Mouse (Mus musculus): Measurements from ENCODE around the gene Smim5.
"Not testable (repeated sequence)": the region's sequence is repeated elsewhere in the genome, so short reads cannot be mapped to it uniquely, and the experiment has no call there.

Smim5 gene

DNA sequence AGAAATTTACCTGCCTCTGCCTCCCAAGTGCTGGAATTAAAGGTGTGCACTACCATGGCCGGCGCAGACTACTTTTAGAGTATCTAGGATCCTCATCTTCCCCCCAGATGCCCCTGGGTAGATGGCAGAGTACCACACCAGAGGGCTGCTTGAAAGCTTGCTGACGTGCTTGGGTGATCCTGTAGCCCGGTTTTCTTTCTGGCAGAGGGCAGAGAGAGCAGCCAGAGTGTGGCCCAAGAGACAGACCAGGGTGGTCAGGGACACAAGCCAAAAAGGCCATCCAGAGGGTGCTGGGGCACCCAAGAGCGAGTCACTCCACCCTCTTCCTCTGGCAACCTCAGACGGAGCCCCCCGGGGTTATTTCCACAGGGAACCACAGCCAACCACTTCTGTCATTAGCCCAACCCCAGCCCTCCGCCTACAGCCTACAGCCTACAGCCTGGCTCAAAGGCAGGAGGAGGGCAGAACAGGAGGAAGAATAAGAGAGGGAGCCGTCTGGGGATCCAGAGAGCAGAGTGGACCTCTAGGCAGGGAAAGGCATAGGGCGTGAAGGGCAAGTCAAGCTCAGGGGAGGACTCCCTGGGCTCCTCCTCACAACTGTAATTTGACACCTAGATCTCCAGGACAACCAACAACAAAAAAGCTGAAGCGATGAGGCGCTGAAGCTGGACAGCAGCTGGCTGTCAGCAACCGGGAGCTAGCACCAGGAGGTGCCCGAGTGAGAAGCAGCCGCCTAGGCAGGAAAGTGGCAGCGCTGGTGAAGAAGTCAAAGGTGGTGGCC lies at the start of gene Smim5:
Gene Smim5 (plus strand): TSS at position 481 of the 781 bp plus-strand sequence.
- DNase-seq: no peak

DNA sequence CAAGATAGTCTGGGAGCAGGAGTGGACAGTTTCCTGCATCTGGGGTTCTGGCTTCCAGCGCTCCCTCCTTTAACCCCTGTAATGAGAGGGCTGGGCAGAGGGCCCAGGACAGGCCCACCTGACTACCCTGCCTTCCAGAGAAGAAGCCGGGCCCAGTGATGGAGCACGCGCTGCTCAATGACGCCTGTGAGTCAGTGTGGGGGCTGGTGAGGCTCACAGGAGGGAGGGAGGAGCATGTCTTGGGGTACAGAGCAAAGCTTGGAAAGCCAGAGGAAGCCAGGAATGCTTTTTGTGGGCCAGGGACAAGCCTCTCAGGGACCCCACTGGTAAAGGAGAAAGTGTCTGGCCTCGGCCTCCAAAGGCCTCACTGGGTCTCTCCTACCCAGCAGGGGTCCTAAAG lies 45.1 kb upstream of the Smim5 start:
- DNase-seq: no peak

DNA sequence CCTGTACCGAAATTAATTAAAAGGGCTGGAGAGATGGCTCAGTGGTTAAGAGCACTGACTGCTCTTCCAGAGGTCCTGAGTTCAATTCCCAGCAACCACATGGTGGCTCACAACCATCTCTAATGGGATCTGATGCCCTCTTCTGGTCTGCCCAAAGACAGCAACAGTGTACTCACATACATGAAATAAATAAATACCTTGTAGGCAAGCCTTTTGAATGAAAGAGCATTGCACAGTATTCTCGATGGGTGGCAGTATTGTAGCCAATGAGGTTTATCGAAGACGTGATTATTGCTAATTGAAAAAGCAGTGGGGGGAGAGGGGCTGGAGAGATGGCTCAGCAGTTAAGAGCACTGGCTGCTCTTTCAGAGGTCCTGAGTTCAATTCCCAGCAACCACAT lies 42.6 kb upstream of the Smim5 start:
- not testable (repeated sequence) for DNase-seq

DNA sequence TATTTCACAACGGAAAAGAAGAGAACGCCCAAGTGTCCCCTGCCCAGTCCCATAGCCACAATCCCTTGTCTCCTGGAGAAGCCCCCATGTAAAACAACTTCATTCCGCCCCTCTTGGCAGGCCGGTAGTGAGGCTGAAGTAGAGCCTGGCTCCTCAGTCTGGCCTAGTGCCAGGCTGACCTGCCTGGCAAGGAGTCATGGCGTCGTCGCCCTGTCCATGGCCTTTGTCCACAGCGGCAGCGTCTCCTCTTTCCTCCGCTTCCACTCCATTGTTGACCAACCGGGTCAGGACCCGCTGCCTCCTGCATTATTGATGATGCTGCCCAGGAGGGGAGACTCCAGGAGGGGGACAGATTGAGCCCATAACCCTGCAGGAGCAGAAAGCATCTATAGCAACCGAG lies 41.8 kb upstream of the Smim5 start:
- DNase-seq: no peak

DNA sequence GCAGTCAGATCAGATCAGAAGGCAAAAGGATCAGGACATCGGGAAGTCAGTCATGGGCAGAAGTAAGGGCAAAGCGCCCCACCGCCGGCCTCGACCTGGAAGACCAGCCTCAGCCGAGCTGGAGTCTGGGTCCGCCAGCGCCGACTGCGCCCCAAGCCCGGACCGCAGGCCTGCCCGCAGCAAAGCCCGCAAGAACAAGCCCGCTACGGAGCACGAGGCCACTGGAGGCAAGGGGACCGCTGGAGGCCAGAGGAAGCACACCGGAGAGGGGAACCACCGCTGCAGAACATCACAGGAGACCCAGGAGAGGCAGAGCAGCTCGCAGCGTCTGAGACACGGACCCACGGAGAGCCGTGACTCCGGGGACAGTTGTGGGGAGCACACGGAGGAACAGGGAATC lies 41.4 kb upstream of the Smim5 start, which contains the start of gene Myo15b:
Gene Myo15b (plus strand): TSS at position 53 of the 400 bp plus-strand sequence.
- no peak for DNase-seq

DNA sequence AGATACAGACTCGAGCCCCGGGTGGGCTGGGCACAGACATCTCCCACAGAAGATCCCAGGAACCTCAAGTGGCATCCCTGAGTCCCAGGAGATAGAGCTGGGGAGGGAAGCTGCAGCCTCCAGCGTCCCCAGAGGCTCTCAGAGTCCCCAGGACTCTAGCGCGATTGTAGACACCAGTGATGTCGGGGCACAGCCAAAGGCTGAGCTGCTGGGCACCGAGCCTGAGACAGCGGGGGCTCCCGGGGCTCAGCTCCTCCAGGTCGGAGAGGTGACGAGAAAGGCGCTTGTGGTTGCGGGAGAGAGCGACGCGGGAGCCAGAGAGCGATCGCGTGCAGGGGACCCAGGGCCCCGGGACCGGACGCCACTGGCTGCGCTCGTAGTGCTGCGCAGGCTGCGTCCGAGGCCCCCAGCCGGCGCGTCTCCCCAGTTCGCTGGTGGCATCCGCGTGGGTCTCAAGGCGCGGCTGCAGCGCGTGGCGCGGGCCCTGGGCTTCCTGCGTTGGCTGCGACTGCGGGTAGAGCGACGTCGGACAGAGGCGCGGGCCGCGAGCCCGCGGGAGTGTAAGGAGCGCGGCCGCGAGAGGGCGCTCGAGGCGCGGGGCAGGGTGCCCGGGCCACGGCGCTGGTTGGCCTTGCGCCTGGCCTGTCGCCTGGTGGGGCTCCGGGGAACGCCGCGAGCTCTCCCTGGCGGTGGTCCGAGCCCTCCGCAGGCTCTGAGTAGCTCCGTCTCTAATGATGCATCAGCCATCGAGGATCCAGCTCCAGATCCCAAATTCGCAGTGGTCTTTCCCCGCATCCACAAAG lies 40.4 kb upstream of the Smim5 start:
- DNase-seq: peak; percentile 54

DNA sequence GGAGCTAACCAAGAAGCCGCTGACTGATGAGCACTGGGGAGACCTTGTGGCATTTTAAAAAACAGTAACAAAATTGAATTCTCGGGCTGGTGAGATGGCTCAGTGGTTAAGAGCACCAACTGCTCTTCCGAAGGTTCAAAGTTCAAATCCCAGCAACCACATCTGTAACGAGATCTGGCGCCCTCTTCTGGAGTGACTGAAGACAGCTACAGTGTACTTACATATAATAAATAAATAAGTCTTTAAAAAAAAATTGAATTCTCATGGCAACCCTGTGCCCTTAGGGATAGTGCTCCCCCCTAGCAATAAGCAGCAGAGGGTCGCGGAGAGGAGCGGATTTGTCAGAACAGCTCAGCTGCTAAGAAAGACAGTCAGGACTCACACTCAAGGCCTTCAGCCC lies 35.9 kb upstream of the Smim5 start:
- no peak for DNase-seq

DNA sequence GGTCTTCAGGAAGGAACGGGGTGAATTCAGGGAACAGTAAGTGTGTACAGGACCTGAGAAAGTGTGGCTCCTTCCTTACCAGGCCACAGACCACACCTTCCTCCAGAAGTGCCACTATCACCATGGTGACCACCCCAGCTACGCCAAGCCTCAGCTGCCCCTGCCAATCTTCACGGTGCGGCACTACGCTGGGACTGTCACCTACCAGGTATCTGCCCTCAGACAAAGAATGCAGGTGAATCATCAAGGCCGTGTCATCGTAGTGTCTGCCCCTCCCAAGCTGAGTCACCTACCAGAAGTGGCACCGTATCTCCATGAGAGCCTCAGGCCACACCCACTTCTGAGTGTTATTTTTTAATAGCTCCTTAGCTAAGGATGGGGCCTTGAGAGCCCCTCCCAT lies 30.4 kb upstream of the Smim5 start:
- DNase-seq: no peak

DNA sequence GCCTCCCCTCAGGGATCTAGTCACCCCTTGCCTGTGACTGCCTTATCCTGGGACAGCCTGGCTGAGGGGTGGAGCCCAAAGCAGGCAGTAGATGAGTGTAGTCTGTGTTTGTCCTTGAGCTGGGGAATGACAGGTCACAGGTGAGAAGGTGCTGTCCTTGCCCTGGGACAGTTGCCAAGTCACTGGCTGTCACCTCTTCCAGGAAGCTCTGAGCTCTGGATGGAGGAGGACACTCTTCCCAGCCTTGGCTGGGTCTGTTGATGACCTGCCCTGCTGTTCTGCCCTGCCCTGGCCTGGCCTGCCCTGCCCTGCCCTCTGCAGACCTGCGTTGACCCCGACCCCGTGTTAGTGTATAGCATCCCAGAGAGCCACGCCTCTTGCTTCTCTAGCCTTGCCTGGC lies 27.3 kb upstream of the Smim5 start:
- no peak for DNase-seq

DNA sequence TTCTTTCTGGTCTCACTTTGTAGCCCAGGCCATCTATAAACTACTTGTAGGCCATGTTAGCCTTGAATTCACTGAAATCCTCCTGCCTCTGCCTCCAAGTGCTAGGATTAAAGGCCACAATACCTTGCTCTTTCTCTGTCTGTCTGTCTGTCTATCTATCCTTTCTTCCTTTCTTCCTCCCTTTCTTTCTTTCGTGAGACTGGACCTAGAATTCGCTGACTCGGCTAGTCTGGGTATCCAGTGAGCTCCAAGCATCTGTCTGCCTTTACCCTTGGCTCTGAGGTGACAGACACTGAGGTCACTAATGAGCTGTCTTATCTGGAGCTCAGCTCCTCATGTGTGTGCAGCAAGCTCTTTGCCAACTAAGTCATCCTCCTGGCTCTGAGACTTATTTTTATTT lies 23.8 kb upstream of the Smim5 start:
- DNase-seq: no peak

DNA sequence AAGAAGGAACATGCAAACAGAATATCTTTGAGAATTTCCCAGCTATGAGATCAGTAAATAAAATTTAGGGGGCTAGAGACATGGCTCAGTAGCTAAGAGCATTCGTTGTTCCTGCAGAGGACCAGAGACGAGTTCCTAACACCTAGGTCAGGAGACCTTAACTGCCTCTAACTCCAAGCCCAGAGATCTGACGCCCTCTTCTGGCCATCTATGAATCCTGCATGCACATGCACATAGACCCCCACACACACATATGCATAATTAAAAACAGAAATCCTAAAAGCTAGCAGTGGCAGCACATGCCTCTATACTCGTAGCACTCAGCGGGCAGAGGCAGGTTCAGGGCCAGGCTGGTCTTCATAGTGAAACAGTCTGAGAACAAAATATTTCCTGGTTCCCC lies 23.3 kb upstream of the Smim5 start:
- no peak for DNase-seq

DNA sequence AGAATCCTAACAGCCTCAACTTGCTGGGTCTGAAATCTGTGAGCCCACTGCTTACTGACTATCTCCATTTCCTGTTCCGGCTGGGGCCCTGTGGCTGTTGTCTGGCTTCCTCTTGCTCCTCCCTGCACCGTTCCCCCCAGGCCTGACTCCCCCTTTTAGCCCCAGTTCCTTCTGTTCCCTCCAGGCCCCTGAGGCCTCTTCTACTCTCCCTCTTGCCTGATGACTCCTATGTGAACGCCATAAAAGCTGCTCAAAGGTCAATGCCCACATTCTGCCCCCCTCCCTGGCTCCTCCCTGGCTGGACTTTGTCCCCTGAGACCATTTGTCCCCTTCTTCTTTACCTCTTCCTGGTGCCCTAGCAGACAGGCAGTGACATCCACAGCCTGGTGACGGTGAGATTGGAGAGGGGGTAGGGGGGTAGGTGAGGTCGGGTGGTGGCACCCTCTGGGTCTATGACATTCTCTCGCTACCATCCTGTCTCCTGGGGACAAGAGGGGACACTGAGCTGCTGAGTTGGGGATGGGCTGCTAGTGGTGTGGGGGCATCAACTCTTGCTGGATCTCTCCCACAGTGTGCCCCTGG lies 22.5 kb upstream of the Smim5 start:
- DNase-seq: no peak

DNA sequence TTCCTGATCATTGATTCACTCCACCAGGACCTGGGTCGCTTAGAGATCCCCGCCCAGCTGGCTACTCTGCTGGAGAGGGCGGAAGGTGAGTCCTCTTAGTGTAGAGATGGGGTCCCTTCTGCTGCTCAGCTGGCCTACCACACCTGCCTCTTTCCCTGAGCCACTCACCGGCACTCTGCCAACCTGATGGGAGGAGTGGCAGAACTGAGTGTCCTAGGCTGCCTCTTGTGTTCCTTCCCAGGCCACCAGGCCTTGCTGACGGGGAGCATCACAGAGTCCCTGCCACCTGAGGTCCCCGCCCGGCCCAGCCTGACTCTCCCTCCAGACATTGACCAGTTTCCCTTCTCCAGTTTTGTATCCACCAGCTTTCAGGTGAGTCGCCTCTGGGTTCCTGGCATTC lies 21.7 kb upstream of the Smim5 start:
- no peak for DNase-seq

DNA sequence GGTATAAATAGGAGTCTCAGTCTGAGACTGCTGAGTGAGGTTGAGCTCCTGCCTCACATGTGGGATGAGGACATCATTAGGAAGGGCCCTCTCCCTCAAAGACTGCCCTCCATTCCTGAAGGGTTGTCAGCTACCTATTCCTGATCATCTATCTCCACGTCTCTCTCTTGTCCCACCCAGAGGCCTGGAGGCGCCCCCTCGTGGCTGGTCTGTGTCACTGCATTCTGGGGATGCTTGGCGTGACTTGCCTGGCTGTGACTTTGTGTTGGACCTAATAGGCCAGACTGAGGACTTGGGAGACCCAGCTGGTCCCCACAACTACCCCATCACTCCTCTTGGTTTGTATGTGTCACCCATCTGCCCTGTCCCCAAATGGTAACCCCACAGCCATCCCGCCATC lies 18.8 kb upstream of the Smim5 start:
- DNase-seq: no peak

DNA sequence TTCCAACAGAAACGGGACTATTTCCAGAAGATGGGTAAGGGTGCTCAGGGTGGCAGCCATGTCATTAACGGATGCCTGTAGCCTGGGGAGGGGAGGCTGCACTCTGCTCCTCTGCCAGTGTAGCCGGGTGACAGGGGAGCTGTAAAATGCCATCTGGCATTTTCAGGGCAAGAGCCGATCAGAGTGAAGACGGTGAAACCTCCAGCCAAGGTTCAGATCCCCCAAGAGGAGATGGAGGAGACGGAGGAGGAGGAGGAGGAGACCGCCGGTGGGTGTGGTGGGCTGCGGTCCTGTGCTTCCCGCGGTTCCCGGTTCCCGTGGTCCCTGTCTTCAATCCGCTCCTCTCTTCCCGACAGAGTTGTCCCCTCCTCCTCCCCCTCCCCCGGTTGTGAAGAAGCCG lies 16.5 kb upstream of the Smim5 start:
- DNase-seq: no peak

DNA sequence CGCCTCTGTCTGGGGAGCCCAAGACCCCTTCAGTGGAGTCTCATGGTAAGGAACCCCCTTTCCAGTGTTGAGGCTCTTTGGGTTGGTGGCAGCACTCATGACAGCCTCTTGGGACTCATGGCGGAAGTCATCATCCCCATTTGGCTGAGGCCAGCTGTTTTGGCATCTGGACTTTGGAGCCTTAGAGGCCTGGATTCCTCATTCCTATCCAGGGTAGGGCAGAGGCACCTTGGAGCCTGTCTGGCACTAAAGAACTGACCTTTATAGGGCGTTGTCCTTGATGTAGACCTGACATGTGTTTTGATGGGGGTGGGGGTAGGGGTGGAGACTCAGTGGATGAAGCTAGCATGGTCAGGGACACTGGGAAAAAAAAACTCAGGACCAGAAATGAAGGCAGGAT lies 15.4 kb upstream of the Smim5 start:
- no peak for DNase-seq

DNA sequence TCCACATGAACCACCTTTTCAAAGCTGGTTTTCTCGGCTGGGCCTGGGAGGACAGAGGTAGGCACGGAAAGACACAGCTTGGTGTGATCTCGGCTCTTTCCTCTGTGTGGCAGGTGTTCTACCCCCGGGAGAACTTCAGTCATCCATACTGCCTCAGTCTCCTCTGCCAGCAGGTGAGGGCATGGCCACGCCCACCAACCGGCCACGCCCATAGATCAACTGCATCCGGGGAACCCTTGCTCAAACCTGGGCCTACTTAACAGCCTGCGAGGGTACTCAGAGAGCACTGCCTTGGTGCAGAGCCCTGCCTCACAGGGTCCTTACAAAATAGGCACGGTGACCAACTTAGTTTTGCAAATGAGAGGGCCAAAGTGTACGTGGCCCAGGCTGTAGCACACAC lies 14.5 kb upstream of the Smim5 start:
- no peak for DNase-seq

DNA sequence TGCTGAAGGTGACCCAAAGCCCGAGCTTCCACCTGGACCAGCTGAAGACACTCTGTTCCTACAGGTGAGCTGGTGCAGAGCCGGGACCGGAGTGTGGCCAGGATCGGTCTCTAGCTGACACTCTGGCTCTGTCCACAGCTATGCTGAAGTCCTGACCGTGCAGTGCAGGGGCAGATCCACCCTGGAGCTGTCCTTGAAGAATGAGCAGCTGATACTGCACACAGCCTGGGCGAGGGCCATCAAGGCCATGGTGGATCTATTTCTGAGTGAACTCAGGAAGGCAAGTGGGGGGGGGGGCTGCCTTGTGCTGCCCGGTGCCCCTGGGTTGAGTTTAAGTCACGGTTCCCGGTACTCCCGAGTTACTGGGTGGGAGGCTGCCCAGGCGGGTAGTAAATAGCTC lies 13.3 kb upstream of the Smim5 start:
- no peak for DNase-seq

DNA sequence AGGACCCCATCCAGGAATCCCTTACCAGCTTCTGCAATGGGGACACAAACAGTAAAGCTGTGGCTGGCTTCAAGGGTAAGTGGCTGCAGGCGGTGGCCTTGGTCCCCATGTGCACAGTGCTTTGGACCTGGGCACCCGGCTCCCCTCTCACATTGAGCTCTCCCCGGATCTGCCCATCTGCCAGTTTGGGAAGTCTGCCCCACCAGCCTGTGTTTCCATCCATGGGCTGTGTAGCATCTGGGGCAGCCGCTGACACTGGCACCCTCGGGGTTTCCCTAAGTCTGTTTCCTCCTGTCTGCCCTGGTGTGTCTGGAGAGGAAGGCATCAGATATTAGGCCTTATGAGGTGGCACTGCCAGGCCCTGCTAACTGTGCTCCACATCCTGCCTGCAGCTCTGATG lies 11.7 kb upstream of the Smim5 start:
- no peak for DNase-seq

DNA sequence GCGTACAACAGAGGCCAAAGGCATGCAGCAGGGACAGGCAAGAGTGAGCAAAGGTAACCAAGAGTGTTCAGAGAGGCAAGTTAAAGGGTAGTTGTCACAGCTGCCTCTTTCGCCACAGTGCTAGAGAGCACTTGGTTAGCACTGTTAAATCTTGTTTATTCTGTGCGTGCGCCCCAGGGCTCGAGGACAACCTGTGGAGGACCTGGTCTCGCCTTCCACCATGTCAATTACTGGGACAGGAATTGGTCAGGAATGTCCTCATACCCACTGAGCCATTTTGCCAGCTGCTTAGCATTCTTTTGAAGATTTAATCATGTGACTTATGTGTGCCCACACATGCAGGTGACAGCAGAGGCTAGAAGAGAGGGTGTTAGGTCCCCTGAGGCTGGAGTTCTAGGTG lies 10.6 kb upstream of the Smim5 start:
- no peak for DNase-seq

DNA sequence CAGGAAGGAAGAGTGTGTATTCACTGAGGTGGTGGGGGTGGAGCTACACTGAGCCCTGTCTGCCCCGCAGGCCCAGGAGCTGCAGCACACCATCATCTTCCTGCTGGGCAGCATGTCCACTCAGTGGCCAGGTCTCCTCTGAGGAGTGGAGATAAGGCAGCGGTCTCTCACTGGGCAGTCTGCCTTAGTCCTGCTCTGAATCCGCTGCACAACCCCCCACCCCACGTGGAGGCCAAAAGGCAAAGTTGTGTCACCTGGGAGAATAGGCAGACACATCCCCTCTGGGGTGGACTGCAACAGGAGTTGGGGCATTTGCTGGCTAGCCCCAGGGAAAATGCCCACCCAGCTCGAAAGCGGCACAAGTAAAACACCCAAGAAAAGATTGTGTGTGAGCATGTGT lies 7.6 kb upstream of the Smim5 start:
- DNase-seq: no peak

DNA sequence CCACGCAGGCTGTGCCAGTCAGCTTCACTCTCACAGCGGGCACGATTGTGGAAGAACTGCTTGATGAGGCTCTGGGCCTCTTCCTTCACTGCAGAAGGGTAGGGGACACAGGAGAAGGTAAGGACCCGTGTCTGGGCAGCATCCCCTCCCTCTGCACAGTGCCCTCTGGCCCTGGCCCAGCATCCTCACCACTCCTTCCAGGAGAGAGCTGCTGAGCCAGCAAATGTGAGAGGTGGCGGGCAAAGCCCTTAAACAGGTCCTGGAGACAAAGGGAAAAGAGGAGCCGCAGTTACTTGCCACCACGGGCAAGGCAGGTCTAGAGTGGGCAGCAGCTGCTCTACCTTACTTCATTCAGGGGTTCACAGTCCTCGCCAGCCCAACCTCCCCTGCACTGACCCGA lies 6.7 kb upstream of the Smim5 start:
- no peak for DNase-seq

DNA sequence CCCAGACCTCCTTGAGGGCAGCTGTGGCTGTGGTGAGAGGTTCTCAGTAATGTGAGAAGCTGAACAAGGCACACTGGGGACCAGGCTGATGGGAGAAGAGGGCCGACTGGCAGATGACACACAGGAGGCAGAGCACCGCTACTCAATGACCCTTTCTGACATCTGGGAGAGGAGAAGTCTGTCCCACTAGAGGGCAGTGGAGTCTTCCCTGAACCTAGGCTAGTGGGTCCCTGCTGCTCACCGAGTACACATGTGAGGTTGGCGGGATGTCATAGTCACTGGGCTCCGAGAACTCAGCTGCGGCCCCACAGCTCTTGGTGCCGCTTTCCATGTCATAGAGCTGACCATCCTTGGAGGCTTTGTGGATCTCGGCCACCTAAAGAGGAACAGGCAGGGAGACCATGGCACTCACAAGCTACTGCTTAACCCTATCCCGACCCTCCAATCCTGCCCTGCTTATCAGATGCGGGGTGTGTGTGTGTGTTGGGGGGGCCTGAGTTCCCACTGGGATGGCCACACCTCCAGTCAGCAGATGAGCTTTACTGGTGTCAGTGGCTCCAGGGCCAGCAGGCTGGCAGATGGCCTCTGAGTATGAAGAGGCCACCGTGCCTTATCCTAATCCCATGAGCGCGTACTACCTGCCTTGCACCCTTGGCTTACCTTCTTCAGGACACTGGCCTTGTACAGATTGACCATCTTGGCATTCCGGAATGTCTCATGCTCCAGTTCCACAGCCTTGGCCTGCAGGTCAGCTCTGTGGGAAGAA lies 4.8 kb upstream of the Smim5 start:
- DNase-seq: peak; percentile 33
